Mouse (Mus musculus): ENCODE data around the gene Htra1.
A peak's percentile ranks its signal among the peaks of the same experiment; 100 is the strongest.

The Htra1 gene

GRCm38 (mm10) chr7:130935793-130936471, at the start of gene Htra1:
Gene Htra1 (plus strand): TSS chr7:130936111.
- peak; percentile 79 to 87 for DNase-seq

GRCm38 (mm10) chr7:130886246-130886645, 49.7 kb upstream of the Htra1 start:
- DNase-seq = no peak

DNA sequence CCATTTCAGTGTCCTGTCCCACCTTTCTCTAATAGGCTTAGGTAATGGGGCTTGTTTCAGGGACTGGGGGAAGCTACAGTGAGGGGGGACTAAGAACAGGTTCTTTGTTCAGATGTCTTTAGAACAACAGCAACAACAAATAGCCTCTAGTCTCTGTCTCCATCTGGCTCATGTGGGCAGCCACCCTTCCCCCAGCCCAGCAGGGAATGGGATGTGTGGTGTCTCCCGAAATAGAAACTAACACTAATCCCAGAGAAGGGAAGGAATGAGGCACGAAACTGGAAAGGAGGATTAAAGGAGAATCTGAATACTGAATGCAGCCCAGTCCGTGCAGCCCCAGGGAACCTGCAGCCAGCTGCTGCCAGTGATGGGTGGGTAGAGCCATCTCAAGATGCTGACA, 48.0 kb upstream of the Htra1 start:
- peak in 1 of 2 experiments; percentile 32 for DNase-seq

GRCm38 (mm10) chr7:130890871-130891270, 45.0 kb upstream of the Htra1 start:
- no peak for DNase-seq

DNA sequence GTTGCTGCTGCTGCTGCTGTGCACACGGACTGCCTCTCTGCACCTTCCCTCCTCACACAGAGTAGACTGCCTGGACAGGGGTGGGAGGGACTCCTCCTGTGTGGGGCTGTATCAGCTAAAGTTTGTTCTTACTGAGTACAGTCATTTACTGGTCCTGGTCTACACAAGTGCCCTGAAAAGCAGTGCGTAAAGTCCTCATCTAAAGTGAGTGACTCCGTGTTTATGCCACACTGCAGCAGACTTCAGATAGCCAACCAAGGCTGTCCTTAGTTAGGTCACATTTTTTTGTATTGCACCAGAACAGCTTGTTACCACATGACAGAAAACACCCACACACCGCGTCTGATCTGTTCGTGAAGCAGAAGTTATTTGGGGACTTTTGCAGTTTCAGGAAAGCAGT, 42.9 kb upstream of the Htra1 start:
- peak; percentile 29 to 57 for DNase-seq

- no peak for DNase-seq
These were observed 40.8 kb upstream of the Htra1 start for GRCm38 (mm10) chr7:130894931-130895617.

DNA sequence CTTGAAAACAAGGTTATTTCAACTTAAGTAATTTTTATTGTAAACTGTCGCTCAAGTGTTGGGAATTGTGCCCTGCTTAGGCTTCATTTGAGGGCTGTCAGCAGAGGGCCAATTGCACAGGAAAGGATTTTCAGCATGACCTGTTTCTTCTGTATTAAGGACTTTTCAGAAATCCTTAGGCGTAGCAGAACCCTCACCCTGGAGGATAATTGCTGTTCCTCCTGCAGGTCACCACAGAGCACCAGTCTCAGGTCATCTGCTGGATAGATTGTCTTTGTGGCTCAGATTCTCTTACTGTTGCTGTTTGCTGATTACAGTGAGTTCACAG, 40.3 kb upstream of the Htra1 start:
- DNase-seq = no peak

- DNase-seq = no peak
These were observed 39.8 kb upstream of the Htra1 start for GRCm38 (mm10) chr7:130896064-130896463.

- DNase-seq = no peak
These were observed 38.7 kb upstream of the Htra1 start for GRCm38 (mm10) chr7:130897201-130897600.

DNA sequence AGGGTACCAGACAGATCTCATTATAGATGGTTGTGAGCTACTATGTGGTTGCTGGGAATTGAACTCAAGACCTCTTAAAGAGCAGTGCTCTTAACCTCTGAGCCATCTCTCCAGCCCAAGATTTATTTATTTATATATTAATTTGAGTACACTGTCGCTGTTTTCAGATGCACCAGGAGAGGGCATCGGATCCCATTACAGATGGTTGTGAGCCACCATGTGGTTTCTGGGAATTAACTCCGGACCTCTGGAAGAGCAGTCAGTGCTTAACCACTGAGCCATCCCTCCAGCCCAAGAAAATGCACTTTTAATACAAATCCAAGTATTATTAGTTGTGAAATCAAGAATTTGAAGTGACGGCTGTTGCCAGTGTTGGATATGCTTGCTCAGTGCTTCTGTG, 37.5 kb upstream of the Htra1 start:
- DNase-seq = peak in 1 of 2 experiments; percentile 49

DNA sequence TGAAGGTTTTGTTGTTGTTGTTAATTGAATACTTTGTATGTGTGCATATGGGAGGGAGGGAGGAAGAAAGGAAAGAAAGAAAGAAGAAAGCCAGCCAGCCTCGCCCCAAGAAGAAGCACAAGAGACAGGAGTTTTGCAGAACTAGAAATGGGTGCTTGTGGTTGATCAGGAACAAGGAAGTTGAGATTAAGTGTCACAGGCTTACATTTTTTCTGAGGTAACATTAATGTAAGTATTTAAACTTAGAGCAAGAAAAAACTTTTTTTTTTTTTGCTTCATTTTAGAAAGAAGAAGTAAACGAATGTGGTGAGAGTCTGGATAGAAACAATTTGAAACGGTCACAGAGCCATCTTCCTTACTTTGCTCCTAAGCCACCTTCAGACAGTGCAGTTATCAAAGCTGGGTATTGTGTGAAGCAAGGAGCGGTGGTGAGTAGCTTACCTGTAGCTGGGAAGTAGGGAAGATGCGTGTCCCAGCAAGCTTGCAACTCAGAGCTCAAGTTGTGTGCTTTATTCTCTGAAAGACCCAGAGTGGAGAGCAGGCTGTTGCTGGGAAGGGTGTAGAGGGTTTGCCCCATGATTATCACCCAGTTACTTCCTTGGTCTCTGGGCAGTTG, 35.6 kb upstream of the Htra1 start:
- DNase-seq = no peak

DNA sequence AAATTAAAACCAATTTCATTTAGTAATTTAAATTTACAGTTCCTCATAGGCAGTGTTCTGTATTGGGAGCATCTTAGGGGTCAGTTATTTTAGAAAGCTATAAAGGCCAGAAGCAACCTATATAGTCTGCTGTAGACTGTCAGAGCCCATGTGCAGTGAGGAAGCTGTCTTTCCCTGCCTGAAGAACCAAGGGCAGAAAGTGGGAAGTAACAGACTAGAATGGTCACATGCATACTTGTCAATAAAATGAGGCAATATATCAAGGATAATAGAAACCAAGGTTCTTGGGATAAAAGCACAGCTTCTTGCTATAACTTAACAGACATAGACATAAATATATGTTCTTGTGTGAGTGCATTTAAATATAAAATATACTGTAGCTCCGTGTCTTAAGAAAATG, 33.0 kb upstream of the Htra1 start:
- DNase-seq = no peak

GRCm38 (mm10) chr7:130903505-130904074, 32.3 kb upstream of the Htra1 start:
- DNase-seq = peak; percentile 26 to 31

GRCm38 (mm10) chr7:130904571-130905365, 31.1 kb upstream of the Htra1 start:
- DNase-seq = no peak

- no peak for DNase-seq
These were observed 25.1 kb upstream of the Htra1 start for GRCm38 (mm10) chr7:130910841-130911240.

- peak in 1 of 2 experiments; percentile 34 for DNase-seq
These were observed 21.1 kb upstream of the Htra1 start for GRCm38 (mm10) chr7:130914693-130915363.

GRCm38 (mm10) chr7:130918260-130918659, 17.7 kb upstream of the Htra1 start:
- no peak for DNase-seq

- DNase-seq = no peak
These were observed 12.8 kb upstream of the Htra1 start for GRCm38 (mm10) chr7:130922981-130923731.

GRCm38 (mm10) chr7:130930401-130930800, 5.5 kb upstream of the Htra1 start:
- DNase-seq = no peak

DNA sequence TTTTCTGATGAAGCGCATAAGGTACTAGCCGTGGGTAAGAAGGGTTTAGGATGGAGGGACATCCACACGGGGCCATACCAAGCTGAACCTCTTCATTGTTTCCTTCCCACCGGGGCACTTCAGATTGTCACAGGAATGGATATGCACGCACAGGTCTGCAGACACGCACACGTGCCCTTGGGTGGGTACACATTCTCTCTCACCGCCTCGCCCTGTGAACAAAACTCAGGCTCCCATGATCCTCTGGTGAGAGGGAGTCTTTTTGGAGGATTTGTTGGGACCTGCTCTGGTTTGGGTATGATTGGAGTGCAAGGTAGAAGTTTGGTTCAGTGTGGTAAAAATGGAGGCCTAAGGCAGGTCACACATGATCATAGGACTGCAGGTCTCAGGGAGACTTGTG, 3.0 kb upstream of the Htra1 start:
- DNase-seq = no peak

DNA sequence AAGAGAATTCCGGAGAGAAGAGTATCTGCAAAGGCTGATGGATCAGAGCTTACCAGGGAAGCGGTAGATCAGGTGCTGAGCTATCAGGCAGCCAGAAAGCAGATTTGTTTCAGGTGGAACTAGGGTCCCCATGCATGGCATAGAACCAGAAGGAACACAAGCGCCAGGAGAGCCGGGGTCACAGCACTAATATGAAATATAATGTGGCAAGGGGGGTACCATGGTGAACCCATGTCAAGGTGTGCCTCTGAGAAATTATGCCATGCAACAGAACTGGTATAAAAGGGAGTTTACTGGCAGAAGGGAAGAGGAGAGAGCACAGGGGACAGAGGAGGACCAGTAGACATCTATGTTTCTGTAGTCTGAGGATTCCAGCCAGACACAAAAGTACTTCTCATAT, 1.3 kb upstream of the Htra1 start:
- DNase-seq = no peak

GRCm38 (mm10) chr7:130935421-130935792, 504 bp upstream of the Htra1 start:
- DNase-seq = no peak
